Mouse (Mus musculus) MEL-GATA-1-ER (cell line): Measurements from ENCODE around the gene Tmem217.
"Not testable (repeated sequence)": the region's sequence is repeated elsewhere in the genome, so short reads cannot be mapped to it uniquely, and the experiment has no call there.

ENCODE experiments used
- DNase-seq: peaks from one replicate; pipeline ENCODE4 v3.0.0-alpha.2; 2012; ENCODE audit warnings: low read depth; ENCODE audit errors: extremely low read depth

Tmem217 gene

DNA sequence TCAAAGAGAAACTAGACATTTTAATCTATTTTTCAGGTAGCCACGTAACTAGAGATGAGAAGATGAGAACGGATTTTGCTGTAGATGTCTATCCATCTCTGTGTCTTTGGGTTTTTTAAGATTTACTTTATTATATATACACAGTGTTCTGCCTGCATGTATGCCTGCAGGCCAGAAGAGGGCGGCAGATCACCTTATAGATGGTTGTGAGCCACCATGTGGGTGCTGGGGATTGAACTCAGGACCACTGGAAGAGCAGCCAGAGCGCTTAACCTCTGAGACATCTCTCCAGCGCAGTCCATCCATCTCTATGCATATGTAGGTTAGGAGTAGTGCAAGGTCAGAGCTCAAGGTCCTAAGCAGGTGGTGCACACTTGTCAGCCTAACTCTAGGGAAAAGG, 48.5 kb downstream of the Tmem217 start:
- no peak for DNase-seq

DNA sequence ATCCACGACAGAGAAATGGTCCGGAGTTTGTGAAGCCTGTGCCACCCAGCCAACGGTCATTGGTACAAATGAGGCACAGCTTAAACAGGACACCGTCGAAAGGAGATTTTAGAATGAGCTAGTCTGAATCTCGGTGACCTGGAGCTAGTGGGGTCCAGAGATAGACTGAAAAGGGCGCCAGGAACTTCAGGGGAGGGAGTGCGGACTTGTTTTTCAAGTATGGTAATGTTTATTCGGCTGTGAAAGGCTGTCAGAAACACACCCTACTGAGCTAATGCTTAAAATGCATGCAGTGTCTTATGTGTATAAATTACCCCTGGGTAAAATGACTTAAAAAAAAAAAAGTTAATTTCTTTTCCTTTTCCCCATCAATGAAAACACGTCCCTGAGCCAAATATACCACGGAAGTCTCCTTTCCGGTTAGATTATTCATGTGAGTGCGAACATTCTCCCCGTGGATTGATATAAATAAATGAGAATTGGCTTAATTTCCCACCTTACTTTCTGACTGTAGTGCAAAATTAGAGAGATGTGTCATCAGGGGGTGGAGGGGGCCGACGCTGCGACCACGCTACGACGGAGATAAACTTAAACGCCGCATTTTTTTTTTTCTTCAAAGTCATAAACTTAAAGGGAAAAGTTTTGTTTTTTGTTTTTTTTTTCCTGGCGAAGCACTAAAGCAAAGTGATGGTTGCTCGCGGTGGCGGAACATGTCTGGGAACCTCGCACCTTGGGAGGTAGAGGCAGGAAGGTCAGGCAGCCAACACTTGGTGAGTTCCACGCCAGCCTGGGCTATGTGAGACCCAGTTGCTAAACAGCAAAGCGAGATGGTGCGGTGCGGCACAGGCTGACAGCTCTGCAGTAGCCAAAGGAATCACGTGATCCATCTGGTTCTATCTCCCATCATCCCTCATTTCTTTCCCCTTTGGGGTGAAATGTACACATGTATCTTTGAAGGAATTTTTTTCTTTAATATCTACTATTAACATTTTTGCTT, 49.2 kb downstream of the Tmem217 start:
- DNase-seq: peak; percentile 55

- DNase-seq: peak; percentile 41
These were observed 50.0 kb downstream of the Tmem217 start for GRCm38 (mm10) chr17:29502005-29502668.

DNA sequence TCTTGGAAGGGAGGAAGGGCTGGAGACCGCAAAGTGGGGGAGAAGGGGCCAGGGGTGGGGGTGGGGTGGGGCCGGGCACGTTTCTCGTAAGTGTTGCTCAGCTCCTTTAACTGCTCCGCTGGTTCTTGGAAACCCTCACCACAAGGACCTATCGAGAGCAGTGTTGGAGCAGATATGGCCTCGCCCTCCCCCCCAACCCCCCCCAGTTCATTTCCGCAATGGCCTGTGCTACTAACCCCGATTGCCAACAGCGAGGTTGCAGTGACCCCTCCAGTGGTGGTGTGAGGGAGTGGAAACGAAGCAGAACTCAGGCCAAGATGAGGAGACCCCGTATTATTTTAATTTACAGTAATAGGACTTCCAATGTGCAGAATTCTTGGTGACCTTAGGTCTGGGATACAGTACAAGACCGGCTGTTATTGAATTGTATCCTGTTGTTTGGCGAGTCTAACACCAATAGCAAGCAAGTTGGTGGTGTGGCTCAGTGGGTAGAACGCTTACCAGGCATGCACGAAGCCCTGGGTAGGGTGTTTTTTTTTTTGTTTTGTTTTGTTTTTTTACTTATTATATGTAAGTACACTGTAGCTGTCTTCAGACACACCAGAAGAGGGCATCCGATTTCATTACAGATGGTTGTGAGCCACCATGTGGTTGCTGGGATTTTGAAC, 51.2 kb downstream of the Tmem217 start:
- DNase-seq: peak; percentile 98

GRCm38 (mm10) chr17:29500243-29500740, 51.9 kb downstream of the Tmem217 start:
- peak; percentile 57 for DNase-seq

DNA sequence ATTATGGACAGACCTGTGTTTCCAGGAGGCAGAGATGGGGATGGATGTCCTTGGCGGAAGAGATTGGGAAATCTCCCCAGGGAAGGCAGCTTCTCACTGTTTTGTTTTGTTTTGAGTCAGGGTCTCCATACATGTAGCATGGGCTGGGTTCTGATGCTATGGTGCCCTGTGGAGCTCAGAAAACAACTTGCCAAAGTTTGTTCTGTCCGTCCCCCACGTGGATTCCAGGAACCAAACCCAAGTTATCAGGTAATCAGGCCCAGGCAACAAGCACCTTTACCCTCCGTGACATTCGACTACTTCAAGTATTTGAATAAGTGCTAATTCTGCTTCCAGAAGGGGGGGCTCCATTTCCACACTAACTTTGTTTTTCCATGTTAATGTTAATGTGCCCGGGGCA, 52.7 kb downstream of the Tmem217 start:
- peak; percentile 50 for DNase-seq

GRCm38 (mm10) chr17:29498952-29499351, 53.2 kb downstream of the Tmem217 start:
- DNase-seq: not testable (repeated sequence)

DNA sequence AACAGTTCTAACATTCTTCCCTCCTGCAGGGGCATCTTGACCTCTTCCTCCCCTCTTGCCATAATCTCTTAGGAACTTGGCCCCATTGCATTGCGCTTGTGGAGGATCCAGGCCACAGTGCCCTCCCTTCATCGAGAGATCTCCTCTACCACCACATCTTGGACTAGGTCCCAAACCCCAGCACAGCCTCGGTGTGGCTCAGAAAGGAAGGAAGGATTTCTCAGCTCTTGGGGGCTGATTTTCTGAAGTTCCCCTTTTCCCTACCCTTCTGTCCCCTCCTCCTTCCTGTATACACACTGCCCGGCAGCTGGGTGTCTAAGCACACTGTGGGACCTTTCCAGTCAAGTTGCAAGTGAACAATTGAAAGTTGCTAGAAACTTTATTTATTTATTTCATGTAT, 54.2 kb downstream of the Tmem217 start:
- peak; percentile 95 for DNase-seq

DNA sequence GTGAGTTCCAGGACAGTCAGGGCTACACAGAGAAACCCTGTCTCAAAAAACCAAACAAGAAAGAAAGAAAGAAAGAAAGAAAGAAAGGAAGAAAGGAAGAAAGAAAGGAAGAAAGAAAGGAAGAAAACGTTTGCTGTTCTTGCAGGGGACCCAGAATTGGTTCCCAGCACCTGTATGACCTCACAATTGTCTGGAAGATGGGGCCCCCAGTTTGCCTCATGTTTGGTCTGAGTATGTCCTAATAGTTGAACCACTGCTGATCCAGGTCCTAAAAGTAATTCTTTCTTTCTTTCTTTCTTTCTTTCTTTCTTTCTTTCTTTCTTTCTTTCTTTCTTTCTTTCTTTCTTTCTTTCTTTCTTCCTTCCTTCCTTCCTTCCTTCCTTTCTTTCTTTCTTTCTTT, 54.7 kb downstream of the Tmem217 start:
- not testable (repeated sequence) for DNase-seq

DNA sequence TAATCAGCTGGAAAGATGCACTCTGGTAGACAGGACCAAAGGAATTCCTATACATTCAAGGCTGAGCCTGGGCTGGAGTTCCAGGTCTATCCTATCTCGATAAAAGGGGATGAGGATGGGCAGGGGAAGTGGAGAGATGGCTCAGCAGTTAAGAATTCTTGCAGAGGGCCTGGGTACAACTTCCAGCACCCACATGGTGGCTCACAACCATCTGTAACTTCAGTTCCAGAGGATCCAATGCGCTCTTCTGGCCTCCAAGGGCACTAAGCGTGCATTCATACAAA, 55.2 kb downstream of the Tmem217 start:
- no peak for DNase-seq

GRCm38 (mm10) chr17:29496211-29497070, 55.7 kb downstream of the Tmem217 start:
- no peak for DNase-seq

GRCm38 (mm10) chr17:29494732-29495076, 57.5 kb downstream of the Tmem217 start:
- no peak for DNase-seq

DNA sequence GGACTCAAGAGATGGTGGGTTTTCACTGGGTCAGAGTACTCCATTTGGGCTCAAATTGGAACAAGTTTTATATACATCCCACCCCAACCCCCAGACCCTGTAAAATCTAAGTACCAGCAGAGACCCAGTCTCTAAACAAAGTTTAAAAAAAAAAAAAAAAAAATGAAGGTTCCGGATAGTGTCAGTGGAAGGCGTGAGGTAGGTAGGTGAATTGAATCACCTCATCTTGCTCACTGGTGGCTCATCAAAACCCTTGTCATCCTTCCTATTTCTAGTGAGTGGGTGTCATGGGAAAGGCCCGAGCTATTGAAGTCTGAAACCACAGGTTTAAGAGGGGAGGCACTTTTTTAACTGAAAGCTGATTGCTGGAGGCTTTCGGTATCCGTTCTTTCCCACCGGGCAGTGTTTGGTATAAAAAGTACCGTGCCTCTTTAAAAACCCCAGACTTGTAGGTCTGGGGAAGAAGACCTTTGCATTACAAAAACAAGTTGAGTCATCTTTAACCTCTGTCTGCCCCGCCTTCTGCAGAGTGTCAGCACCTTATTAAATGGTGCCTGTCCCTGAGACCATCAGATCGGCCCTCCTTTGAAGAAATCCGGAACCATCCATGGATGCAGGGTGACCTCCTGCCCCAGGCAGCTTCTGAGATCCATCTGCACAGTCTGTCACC, 58.0 kb downstream of the Tmem217 start:
- DNase-seq: no peak

- DNase-seq: no peak
These were observed 58.7 kb downstream of the Tmem217 start for GRCm38 (mm10) chr17:29493461-29493980.

- DNase-seq: peak; percentile 71
These were observed 59.7 kb downstream of the Tmem217 start for GRCm38 (mm10) chr17:29492269-29493191.

DNA sequence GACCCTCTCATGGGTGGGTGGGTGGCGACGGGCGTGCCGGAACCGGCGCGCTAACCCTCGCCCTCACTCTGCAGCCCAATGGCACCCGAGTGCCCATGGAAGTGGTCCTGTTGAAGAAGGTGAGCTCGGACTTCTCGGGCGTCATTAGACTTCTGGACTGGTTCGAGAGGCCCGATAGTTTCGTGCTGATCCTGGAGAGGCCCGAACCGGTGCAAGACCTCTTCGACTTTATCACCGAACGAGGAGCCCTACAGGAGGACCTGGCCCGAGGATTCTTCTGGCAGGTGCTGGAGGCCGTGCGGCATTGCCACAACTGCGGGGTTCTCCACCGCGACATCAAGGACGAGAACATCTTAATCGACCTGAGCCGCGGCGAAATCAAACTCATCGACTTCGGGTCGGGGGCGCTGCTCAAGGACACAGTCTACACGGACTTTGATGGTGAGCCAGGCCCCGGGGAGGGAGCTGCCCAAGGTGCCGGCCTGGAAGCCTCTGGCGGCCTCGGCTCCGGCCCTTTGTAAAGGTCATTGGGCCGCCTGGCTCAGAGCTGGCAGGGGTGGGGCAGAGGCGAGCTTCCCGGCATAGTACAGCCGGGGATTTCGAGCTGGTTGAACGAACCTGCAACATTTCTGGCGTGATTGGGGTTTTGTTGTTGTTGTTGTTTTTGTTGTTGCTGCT, 60.5 kb downstream of the Tmem217 start:
- no peak for DNase-seq

- no peak for DNase-seq
These were observed 61.2 kb downstream of the Tmem217 start, which contains the start of gene Pim1 for GRCm38 (mm10) chr17:29490713-29491581. TSS of gene Pim1 (plus strand) at chr17:29490753.
